Mouse (Mus musculus): ENCODE data around the gene Fam187b.
A peak's percentile ranks its signal among the peaks of the same experiment; 100 is the strongest.

- TF ChIP-seq MYOD1 (IDR thresholded peaks at IDR 0.05; ENCODE audit: control insufficient read depth, insufficient read length, low read depth) = no peak
- no peak for TF ChIP-seq CEBPB (IDR thresholded peaks at IDR 0.05; ENCODE audit: low read depth)
- peak; percentile 6 for TF ChIP-seq USF1 (IDR thresholded peaks at IDR 0.05; ENCODE audit: low read depth)
- no peak for TF ChIP-seq MAX (IDR thresholded peaks at IDR 0.05)
- TF ChIP-seq CTCF (IDR thresholded peaks at IDR 0.05; ENCODE audit: control insufficient read depth, insufficient read depth, insufficient read length) = no peak
- no peak for TF ChIP-seq MYOG (IDR thresholded peaks at IDR 0.05; ENCODE audit: control insufficient read depth, extremely low read depth, insufficient read length)
- TF ChIP-seq FOSL1 (IDR thresholded peaks at IDR 0.05; ENCODE audit: insufficient read depth, low read length, poor library complexity, severe bottlenecking) = no peak
These were observed 18.6 kb downstream of the Fam187b start for GRCm38 (mm10) chr7:30992148-30992547.

Measured in C2C12 (cell line).